Comparison of ENCODE assay signal across 11 mouse cellular contexts in the genomic region with DNA sequence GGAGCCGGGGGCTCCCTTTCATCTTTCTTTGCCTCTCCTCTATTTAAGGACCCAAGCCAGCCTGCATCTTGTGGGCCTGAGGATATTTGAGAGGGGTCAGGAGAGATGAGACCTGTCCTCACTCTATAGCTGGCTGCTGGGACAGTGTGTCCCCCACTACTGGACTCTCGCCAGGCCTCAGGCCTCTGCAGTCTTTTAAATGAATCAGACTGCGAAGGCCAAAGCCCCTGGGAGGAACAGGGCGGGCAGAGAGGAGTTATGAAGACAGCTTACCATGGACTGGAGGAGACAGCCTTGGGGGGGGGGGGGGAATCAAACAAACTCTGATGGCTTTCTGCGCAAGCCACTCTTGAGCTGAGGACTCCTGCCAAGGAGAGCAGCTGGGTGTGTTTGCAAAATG.
A peak's percentile ranks its signal among the peaks of the same experiment; 100 is the strongest.
DNase-seq lines count a peak whose midpoint lies in the region; TF ChIP-seq lines count a peak whose summit lies in the region.
"Had no signal": no experiment of that assay in that cellular context is flagged by ENCODE, and none has a peak within 500 bp of the region (broad histone marks: within the 10 kb centered on the region; RNA-seq: fewer than 3 reads in every experiment).

No protein-coding gene starts in this region.

- DNase-seq in kidney, postnatal 14 days, result peak; percentile 47
- no peak for DNase-seq in kidney, adult 11 months
- DNase-seq in adrenal gland, adult 18-20 months (ENCODE audit: low spot score in 2 of 2), result peak; percentile 60
- DNase-seq in adrenal gland, adult 8-10 months, result peak; percentile 78
- DNase-seq in heart, postnatal 14 days, result peak; percentile 12 to 14
- DNase-seq in right cerebral cortex, postnatal 10 days (ENCODE audit: low spot score in 2 of 2), result no peak
- DNase-seq in left cerebral cortex, adult 2 months (ENCODE audit: extremely low spot score in 1 of 2, low spot score in 2 of 2), result no peak

- intact Hi-C loops in heart, postnatal 14 days (cut with DNase I), result loop anchor here (5.0 to 10.0 kb wide), 3 partner anchors 145 to 1535 kb away; no protein-coding TSS in a partner anchor
- intact Hi-C loops in left cerebral cortex, adult 2 months (cut with DNase I), result no loop called here

- H3K27ac ChIP-seq in left cerebral cortex, adult 2 months, result no peak overlapping the region
- H3K27ac ChIP-seq: limb, embryonic 12.5 days; liver, embryonic 15.5 days had no signal

- TF ChIP-seq CTCF in left cerebral cortex, adult 2 months (IDR thresholded peaks at IDR 0.05), result no peak

- no peak overlapping the region for H3K4me3 ChIP-seq in left cerebral cortex, adult 2 months
- H3K4me3 ChIP-seq: erythroblast, embryonic 14.5 days; limb, embryonic 12.5 days; liver, embryonic 15.5 days; megakaryocyte, embryonic 14.5 days had no signal

Comparison
In these comparisons a context has a peak if more than half of its experiments do, and no peak if none do; other contexts are left out.
1. DNase-seq: peak in kidney, postnatal 14 days (single experiment), adrenal gland, adult 18-20 months (2 of 2), adrenal gland, adult 8-10 months (single experiment) and heart, postnatal 14 days (2 of 2); none in kidney, adult 11 months (single experiment), right cerebral cortex, postnatal 10 days (0 of 2) and left cerebral cortex, adult 2 months (0 of 2).